ENCODE assay signal across 19 mouse cellular contexts in genomic region chr10:100115570-100115969, GRCm38 (mm10).
"Had no signal": no experiment of that assay in that cellular context is flagged by ENCODE, and none has a peak within 500 bp of the region (broad histone marks: within the 10 kb centered on the region; RNA-seq: fewer than 3 reads in every experiment).

No protein-coding gene starts in this region.

- H3K9me3 ChIP-seq: liver, embryonic 12.5 days; liver, embryonic 15.5 days; lung, embryonic 15.5 days; stomach, embryonic 15.5 days had no signal

- H3K27ac ChIP-seq: liver, embryonic 12.5 days; liver, embryonic 15.5 days; lung, embryonic 15.5 days; stomach, embryonic 15.5 days had no signal

- ATAC-seq: liver, embryonic 12.5 days had no signal

- H3K36me3 ChIP-seq: liver, embryonic 12.5 days; liver, embryonic 15.5 days; lung, embryonic 15.5 days; stomach, embryonic 15.5 days had no signal

- H3K4me2 ChIP-seq: liver, embryonic 12.5 days; liver, embryonic 15.5 days; lung, embryonic 15.5 days; midbrain, embryonic 11.5 days; stomach, embryonic 15.5 days had no signal

- H3K9ac ChIP-seq: liver, embryonic 12.5 days; liver, embryonic 15.5 days; lung, embryonic 15.5 days; stomach, embryonic 15.5 days had no signal

- H3K4me3 ChIP-seq: liver, embryonic 12.5 days; liver, embryonic 15.5 days; lung, embryonic 15.5 days; stomach, embryonic 15.5 days had no signal

- H3K4me1 ChIP-seq: liver, embryonic 12.5 days; liver, embryonic 15.5 days; lung, embryonic 15.5 days; stomach, embryonic 15.5 days had no signal

- DNase-seq: kidney, adult 18-20 months; kidney, adult 9 months; kidney, postnatal 14 days; kidney, postnatal 4 days; liver; lung, adult 18-20 months; lung, postnatal 10 days; lung, postnatal 36 days; midbrain, embryonic 14.5 days; right cerebral cortex, adult 18-20 months; right cerebral cortex, postnatal 14 days; right cerebral cortex, postnatal 4 days; spleen, adult 18-20 months; thymus, postnatal 36 days had no signal

- H3K27me3 ChIP-seq: liver, embryonic 12.5 days; liver, embryonic 15.5 days; lung, embryonic 15.5 days; stomach, embryonic 15.5 days had no signal
